Mouse (Mus musculus) lung, adult 2 months (tissue): ENCODE measurements around the gene Iffo2.

ENCODE experiments used
- CTCF ChIP-seq: fragments of 200-500 bp; IDR thresholded peaks from 2 replicates; pipeline ENCODE4 v1.5.1; 2011; ENCODE audit warnings: mild to moderate bottlenecking, low read length, control low read depth; ENCODE audit not compliant: insufficient read depth
- POLR2A ChIP-seq: fragments of 200-500 bp; IDR thresholded peaks from 2 replicates; pipeline ENCODE4 v1.6.1; 2011; ENCODE audit warnings: low read depth, mild to moderate bottlenecking, control low read depth, low read length, borderline replicate concordance; ENCODE audit errors: extremely low read depth

GRCm38 (mm10) chr4:139593383-139593782 lies 63.0 kb downstream of the Iffo2 start:
- TF ChIP-seq CTCF = no peak
- no peak for TF ChIP-seq POLR2A
